Mouse (Mus musculus) ovary, postnatal 36 days (tissue): ENCODE data around the gene Tnrc6a.

Experiments used
- DNase-seq: peaks from one replicate; pipeline ENCODE4 v3.0.0; 2022; ENCODE audit warnings: low spot score, mixed read lengths

Tnrc6a gene

GRCm38 (mm10) chr7:123235449-123235848 lies 111.8 kb downstream of the Tnrc6a start:
- DNase-seq = peak; percentile 28

GRCm38 (mm10) chr7:123238621-123239020 lies 114.9 kb downstream of the Tnrc6a start:
- DNase-seq = no peak

GRCm38 (mm10) chr7:123240064-123240463 lies 116.4 kb downstream of the Tnrc6a start:
- no peak for DNase-seq

GRCm38 (mm10) chr7:123242241-123242640 lies 118.6 kb downstream of the Tnrc6a start:
- DNase-seq = no peak

- no peak for DNase-seq
Measured at GRCm38 (mm10) chr7:123244833-123245232, 121.1 kb downstream of the Tnrc6a start.
